Mouse (Mus musculus): ENCODE results near the gene Nxnl2. TPM values are rescaled to one million over a fixed set of nuclear protein-coding genes. Genes with fewer than 3 reads are reported as not detected.

Nxnl2 gene
- polyA plus RNA-seq, 1 experiment from 2014 or later: 1.1 TPM

- Histone ChIP-seq H3K36me3 (ENCODE audit: control insufficient read depth, insufficient read depth, low read length) (peaks cover 8% of the 10 kb centered on the region; the same call in 1 of the 2 replicates), H3K9me3 (ENCODE audit: control insufficient read depth, low read length) (no peaks in the 10 kb centered on the region), H3K4me3 (ENCODE audit: low read length) (no peak overlapping the region), H3K27me3 (ENCODE audit: control insufficient read depth, insufficient read depth, low read length) (no peaks in the 10 kb centered on the region), H3K9ac (ENCODE audit: low read depth, low read length) (no peak overlapping the region), H3K27ac (ENCODE audit: low read depth, low read length) (no peak overlapping the region), H3K4me2 (replicated peaks; ENCODE audit: low read depth, low read length) (no peak overlapping the region), H3K4me1 (ENCODE audit: control insufficient read depth, insufficient read depth, low read length) (no peaks in the 10 kb centered on the region)
- ATAC-seq (ENCODE audit: low FRiP score, low TSS enrichment): no peak
- 78% methylated on average over 6 of the region's 6 CpGs for WGBS
Measured at GRCm38 (mm10) chr13:51162246-51162645, 8.6 kb upstream of the Nxnl2 start.

- 54% methylated on average over 11 of the region's 11 CpGs for WGBS
- H3K27ac ChIP-seq (ENCODE audit: low read depth, low read length): no peak overlapping the region
- H3K9ac ChIP-seq (ENCODE audit: low read depth, low read length): no peak overlapping the region
- no peaks in the 10 kb centered on the region for H3K9me3 ChIP-seq (ENCODE audit: control insufficient read depth, low read length)
- no peak for ATAC-seq (ENCODE audit: low FRiP score, low TSS enrichment)
- 0 out of 2 replicates have a peak, but pooled peaks cover 6% of the 10 kb centered on the region for H3K4me1 ChIP-seq (ENCODE audit: control insufficient read depth, insufficient read depth, low read length)
- no peaks in the 10 kb centered on the region for H3K36me3 ChIP-seq (ENCODE audit: control insufficient read depth, insufficient read depth, low read length)
- H3K4me2 ChIP-seq (replicated peaks; ENCODE audit: low read depth, low read length): no peak overlapping the region
- H3K27me3 ChIP-seq (ENCODE audit: control insufficient read depth, insufficient read depth, low read length): peaks cover 9% of the 10 kb centered on the region
- no peak overlapping the region for H3K4me3 ChIP-seq (ENCODE audit: low read length)
Measured at GRCm38 (mm10) chr13:51166711-51167110, 4.1 kb upstream of the Nxnl2 start.

- peaks cover 18% of the 10 kb centered on the region for H3K27me3 ChIP-seq (ENCODE audit: control insufficient read depth, insufficient read depth, low read length)
- H3K27ac ChIP-seq (ENCODE audit: low read depth, low read length): no peak overlapping the region
- H3K9ac ChIP-seq (ENCODE audit: low read depth, low read length): no peak overlapping the region
- H3K4me3 ChIP-seq (ENCODE audit: low read length): peak overlapping the region; percentile 53
- no peaks in the 10 kb centered on the region for H3K9me3 ChIP-seq (ENCODE audit: control insufficient read depth, low read length)
- peak overlapping the region; percentile 97 for H3K4me2 ChIP-seq (replicated peaks; ENCODE audit: low read depth, low read length)
- 0 out of 2 replicates have a peak, but pooled peaks cover 6% of the 10 kb centered on the region for H3K4me1 ChIP-seq (ENCODE audit: control insufficient read depth, insufficient read depth, low read length)
- ATAC-seq (ENCODE audit: low FRiP score, low TSS enrichment): 0 out of 2 replicates have a peak, but pooled peaks have one; percentile 11
- WGBS: 37% methylated on average over 11 of the region's 11 CpGs
- H3K36me3 ChIP-seq (ENCODE audit: control insufficient read depth, insufficient read depth, low read length): no peaks in the 10 kb centered on the region
Measured at GRCm38 (mm10) chr13:51170215-51170614, 607 bp upstream of the Nxnl2 start.

GRCm38 (mm10) chr13:51172601-51173000 is 1.8 kb downstream of the Nxnl2 start:
- 91% methylated on average over 7 of the region's 7 CpGs for WGBS
- Histone ChIP-seq H3K36me3 (ENCODE audit: control insufficient read depth, insufficient read depth, low read length) (no peaks in the 10 kb centered on the region), H3K4me1 (ENCODE audit: control insufficient read depth, insufficient read depth, low read length) (0 out of 2 replicates have a peak, but pooled peaks cover 6% of the 10 kb centered on the region), H3K27ac (ENCODE audit: low read depth, low read length) (no peak overlapping the region), H3K4me3 (ENCODE audit: low read length) (no peak overlapping the region), H3K4me2 (replicated peaks; ENCODE audit: low read depth, low read length) (no peak overlapping the region), H3K9ac (ENCODE audit: low read depth, low read length) (no peak overlapping the region), H3K27me3 (ENCODE audit: control insufficient read depth, insufficient read depth, low read length) (peaks cover 18% of the 10 kb centered on the region), H3K9me3 (ENCODE audit: control insufficient read depth, low read length) (no peaks in the 10 kb centered on the region)
- ATAC-seq (ENCODE audit: low FRiP score, low TSS enrichment): no peak

DNA sequence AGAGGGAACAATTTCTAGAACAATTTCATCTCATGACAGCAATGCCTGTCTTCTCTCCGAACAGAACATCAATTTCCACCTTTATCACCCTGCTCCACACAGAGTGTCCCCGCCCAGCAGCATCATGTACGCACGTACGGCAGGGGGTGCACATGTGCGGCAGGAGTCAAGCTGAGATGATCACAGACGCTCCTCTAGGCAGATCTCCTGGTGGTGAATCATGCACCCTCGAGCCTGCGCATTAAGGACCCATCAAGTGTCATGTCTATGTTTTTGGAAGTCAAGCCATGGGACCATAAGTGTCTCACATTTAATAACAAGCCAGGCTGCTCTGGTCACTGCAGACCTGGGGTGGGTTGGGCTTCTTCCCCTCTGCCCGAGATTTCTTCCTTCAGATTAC is 8.1 kb downstream of the Nxnl2 start:
- Histone ChIP-seq H3K4me3 (ENCODE audit: low read length) (no peak overlapping the region), H3K4me1 (ENCODE audit: control insufficient read depth, insufficient read depth, low read length) (no peaks in the 10 kb centered on the region), H3K4me2 (replicated peaks; ENCODE audit: low read depth, low read length) (no peak overlapping the region), H3K9me3 (ENCODE audit: control insufficient read depth, low read length) (no peaks in the 10 kb centered on the region), H3K36me3 (ENCODE audit: control insufficient read depth, insufficient read depth, low read length) (no peaks in the 10 kb centered on the region), H3K27me3 (ENCODE audit: control insufficient read depth, insufficient read depth, low read length) (no peaks in the 10 kb centered on the region), H3K27ac (ENCODE audit: low read depth, low read length) (no peak overlapping the region), H3K9ac (ENCODE audit: low read depth, low read length) (no peak overlapping the region)
- 81% methylated on average over 10 of the region's 10 CpGs for WGBS
- no peak for ATAC-seq (ENCODE audit: low FRiP score, low TSS enrichment)

DNA sequence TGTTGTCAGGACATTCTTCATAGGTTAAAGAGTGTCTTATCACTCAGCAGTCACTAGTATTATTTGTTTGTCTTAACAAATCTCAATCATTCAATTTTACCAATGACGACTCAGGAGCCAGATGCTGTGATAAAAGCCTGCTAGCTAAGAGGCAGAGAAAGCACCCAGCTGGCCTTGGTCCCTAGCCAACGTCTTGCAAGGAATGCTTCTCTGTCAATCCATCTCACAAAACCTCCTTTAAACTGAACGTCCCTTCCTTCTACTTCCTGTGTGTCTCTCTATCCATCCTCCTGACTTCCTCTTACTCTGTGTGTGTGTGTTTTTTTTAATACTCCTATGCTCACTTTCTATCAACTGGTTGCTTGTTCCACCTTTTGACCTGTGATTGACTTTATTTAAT is 8.5 kb downstream of the Nxnl2 start:
- 47% methylated on average over 3 of the region's 3 CpGs for WGBS
- no peaks in the 10 kb centered on the region for H3K4me1 ChIP-seq (ENCODE audit: control insufficient read depth, insufficient read depth, low read length)

DNA sequence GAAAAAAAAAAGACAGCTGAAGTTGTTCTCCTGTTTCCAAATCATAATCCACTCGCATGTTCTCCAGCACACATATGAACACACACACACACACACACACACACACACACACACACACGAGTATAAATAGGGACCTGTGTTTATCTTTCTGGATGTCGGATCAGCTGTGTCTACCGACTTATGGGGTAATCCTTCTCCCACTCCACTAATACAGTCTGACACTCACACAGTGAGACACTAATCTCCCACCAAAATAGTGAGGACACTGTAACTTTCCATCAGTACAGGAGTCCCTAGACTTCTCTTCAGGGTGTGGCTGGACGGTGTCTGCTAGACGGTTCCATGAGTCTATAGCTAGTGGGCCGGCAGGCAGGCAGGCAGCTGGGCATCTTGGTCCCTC is 11.4 kb downstream of the Nxnl2 start:
- Histone ChIP-seq H3K27ac (ENCODE audit: low read depth, low read length) (no peak overlapping the region), H3K4me2 (replicated peaks; ENCODE audit: low read depth, low read length) (no peak overlapping the region), H3K4me1 (ENCODE audit: control insufficient read depth, insufficient read depth, low read length) (no peaks in the 10 kb centered on the region), H3K36me3 (ENCODE audit: control insufficient read depth, insufficient read depth, low read length) (no peaks in the 10 kb centered on the region), H3K4me3 (ENCODE audit: low read length) (no peak overlapping the region), H3K9ac (ENCODE audit: low read depth, low read length) (no peak overlapping the region), H3K9me3 (ENCODE audit: control insufficient read depth, low read length) (no peaks in the 10 kb centered on the region), H3K27me3 (ENCODE audit: control insufficient read depth, insufficient read depth, low read length) (no peaks in the 10 kb centered on the region)
- no peak for ATAC-seq (ENCODE audit: low FRiP score, low TSS enrichment)
- 88% methylated on average over 7 of the region's 7 CpGs for WGBS

More for the DNA sequence above, 8.5 kb downstream of the Nxnl2 start:
- Histone ChIP-seq H3K36me3 (ENCODE audit: control insufficient read depth, insufficient read depth, low read length) (no peaks in the 10 kb centered on the region), H3K27ac (ENCODE audit: low read depth, low read length) (no peak overlapping the region), H3K4me2 (replicated peaks; ENCODE audit: low read depth, low read length) (no peak overlapping the region), H3K27me3 (ENCODE audit: control insufficient read depth, insufficient read depth, low read length) (no peaks in the 10 kb centered on the region), H3K9me3 (ENCODE audit: control insufficient read depth, low read length) (no peaks in the 10 kb centered on the region), H3K4me3 (ENCODE audit: low read length) (no peak overlapping the region), H3K9ac (ENCODE audit: low read depth, low read length) (no peak overlapping the region)
- ATAC-seq (ENCODE audit: low FRiP score, low TSS enrichment): no peak

DNA sequence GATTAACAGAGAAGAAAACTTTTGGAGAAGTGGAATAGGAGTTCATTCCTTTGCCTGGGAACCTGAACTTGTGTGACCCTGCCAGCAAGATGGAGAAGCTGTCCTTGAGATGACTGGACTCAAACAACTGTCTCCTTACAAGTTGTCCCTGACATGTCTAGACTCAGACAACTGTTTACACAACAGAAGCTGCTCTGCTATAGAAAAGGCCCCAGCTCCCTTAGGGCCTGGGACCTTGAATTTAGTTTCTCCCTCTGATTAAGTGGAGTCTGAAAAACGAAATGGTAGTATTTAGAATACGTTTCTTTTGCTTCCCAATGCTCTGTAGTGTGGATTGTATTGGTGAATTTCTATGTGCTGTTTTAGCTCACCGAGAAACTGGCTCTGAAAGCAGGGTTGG is 14.1 kb downstream of the Nxnl2 start:
- H3K27me3 ChIP-seq (ENCODE audit: control insufficient read depth, insufficient read depth, low read length): no peaks in the 10 kb centered on the region
- no peak overlapping the region for H3K9ac ChIP-seq (ENCODE audit: low read depth, low read length)
- H3K36me3 ChIP-seq (ENCODE audit: control insufficient read depth, insufficient read depth, low read length): no peaks in the 10 kb centered on the region
- H3K4me1 ChIP-seq (ENCODE audit: control insufficient read depth, insufficient read depth, low read length): no peaks in the 10 kb centered on the region
- H3K27ac ChIP-seq (ENCODE audit: low read depth, low read length): no peak overlapping the region
- ATAC-seq (ENCODE audit: low FRiP score, low TSS enrichment): no peak
- WGBS: 89% methylated on average over 3 of the region's 3 CpGs
- no peak overlapping the region for H3K4me3 ChIP-seq (ENCODE audit: low read length)
- H3K9me3 ChIP-seq (ENCODE audit: control insufficient read depth, low read length): no peaks in the 10 kb centered on the region
- no peak overlapping the region for H3K4me2 ChIP-seq (replicated peaks; ENCODE audit: low read depth, low read length)

- WGBS: 68% methylated on average over 3 of the region's 3 CpGs
- no peak overlapping the region for H3K27ac ChIP-seq (ENCODE audit: low read depth, low read length)
- no peak overlapping the region for H3K4me2 ChIP-seq (replicated peaks; ENCODE audit: low read depth, low read length)
- no peaks in the 10 kb centered on the region for H3K36me3 ChIP-seq (ENCODE audit: control insufficient read depth, insufficient read depth, low read length)
- no peak for ATAC-seq (ENCODE audit: low FRiP score, low TSS enrichment)
- no peak overlapping the region for H3K4me3 ChIP-seq (ENCODE audit: low read length)
- H3K9me3 ChIP-seq (ENCODE audit: control insufficient read depth, low read length): no peaks in the 10 kb centered on the region
- H3K4me1 ChIP-seq (ENCODE audit: control insufficient read depth, insufficient read depth, low read length): no peaks in the 10 kb centered on the region
- no peaks in the 10 kb centered on the region for H3K27me3 ChIP-seq (ENCODE audit: control insufficient read depth, insufficient read depth, low read length)
- H3K9ac ChIP-seq (ENCODE audit: low read depth, low read length): no peak overlapping the region
Measured at GRCm38 (mm10) chr13:51190336-51190735, 19.5 kb downstream of the Nxnl2 start.
